Mouse (Mus musculus) liver, embryonic 14.5 days (tissue): Measurements from ENCODE around the gene Ints3.

ENCODE experiments used
- CTCF ChIP-seq: IDR thresholded peaks from 2 replicates; pipeline ENCODE4 v1.5.1; 2016; ENCODE audit warnings: antibody characterized with exemption, low read depth, control low read depth
- EP300 ChIP-seq: IDR thresholded peaks from 2 replicates; pipeline ENCODE4 v1.6.1; 2016; ENCODE audit warnings: antibody characterized with exemption, low read depth

DNA sequence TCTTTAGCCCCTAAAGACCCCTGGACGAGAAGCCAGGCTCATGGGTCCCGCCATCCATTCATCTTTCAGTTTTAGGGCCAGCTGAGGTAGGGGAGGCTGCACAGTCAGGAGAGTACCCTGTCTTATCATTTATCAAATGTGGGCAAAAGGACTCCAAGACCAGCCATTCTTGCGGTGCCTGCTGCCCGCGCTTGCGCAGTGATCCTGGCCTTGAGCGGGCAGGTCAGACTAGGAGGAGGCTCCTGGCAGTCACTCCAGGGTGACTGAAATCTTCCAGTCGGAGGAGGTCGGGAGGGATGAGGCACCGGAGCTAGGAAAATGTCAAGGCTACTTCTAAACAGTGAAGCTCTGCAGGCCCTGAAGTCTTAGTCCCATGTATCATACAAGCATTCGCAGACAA lies 51.7 kb downstream of the Ints3 start:
- TF ChIP-seq CTCF (no peak), EP300 (no peak)
